Mouse (Mus musculus): ENCODE data around the gene Mllt3.

DNA sequence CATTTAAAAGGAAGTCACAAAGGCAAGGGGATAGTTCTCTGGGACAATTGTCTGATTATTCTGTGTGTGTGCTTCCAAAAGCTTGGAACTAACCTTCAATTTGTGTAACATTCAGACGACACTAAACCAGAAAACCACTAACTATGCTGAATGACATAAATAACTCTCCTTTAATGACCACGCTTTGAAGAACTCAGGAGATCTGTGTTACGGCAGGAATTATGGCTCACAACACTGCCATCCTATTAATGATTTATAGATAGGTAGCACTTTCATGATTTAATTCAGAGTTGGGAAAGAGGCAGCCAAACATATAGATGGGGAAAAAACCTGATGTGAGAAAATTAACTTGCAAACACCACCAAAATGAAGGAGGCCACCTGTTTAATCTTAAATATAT, 168.1 kb downstream of the Mllt3 start:
- TF ChIP-seq POLR2A (IDR thresholded peaks at IDR 0.05; ENCODE audit: insufficient read length, low read depth) (no peak), POLR2AphosphoS2 (IDR thresholded peaks at IDR 0.05; ENCODE audit: insufficient read length, low read depth) (no peak), TCF3 (IDR thresholded peaks at IDR 0.05; ENCODE audit: insufficient read length, low read depth) (no peak), USF1 (IDR thresholded peaks at IDR 0.05; ENCODE audit: low read depth) (no peak), MAX (IDR thresholded peaks at IDR 0.05; ENCODE audit: low read depth) (no peak)
